In the genomic region with DNA sequence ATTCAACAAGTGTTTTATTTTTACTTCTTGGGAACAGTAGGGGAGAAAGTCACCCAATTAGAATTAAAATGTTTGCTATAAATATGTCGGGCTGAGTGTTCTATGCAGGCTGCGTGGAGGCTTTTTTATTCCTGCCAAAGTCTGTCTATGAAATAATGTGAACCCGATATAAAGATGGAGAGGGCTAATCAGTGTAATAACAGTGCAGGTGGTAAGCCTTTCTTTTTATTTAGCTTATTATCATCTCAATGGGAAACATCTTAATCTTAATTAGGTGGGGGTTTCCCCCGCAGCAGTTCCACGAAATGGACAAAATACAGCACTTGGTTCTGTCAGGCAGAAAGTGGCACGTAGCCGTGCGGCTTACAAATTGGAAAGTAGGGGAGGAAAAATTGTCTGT, we compare ENCODE assay signal across 19 mouse cellular contexts. TPM values are rescaled to one million over a fixed set of nuclear protein-coding genes. Genes with fewer than 3 reads are reported as not detected.
DNase-seq lines count a peak whose midpoint lies in the region; ATAC-seq and TF ChIP-seq lines count a peak whose summit lies in the region.
"Had no signal": no experiment of that assay in that cellular context is flagged by ENCODE, and none has a peak within 500 bp of the region (broad histone marks: within the 10 kb centered on the region; RNA-seq: fewer than 3 reads in every experiment).

No protein-coding gene starts in this region.

- no peak overlapping the region for H3K9ac ChIP-seq in forebrain, embryonic 14.5 days (ENCODE audit: low read length)
- H3K9ac ChIP-seq in forebrain, embryonic 11.5 days (ENCODE audit: low read length), result no peak overlapping the region
- H3K9ac ChIP-seq in midbrain, embryonic 11.5 days (ENCODE audit: low read length), result no peak overlapping the region
- no peak overlapping the region for H3K9ac ChIP-seq in midbrain, embryonic 15.5 days
- H3K9ac ChIP-seq in forebrain, postnatal 0 days, result no peak overlapping the region
- H3K9ac ChIP-seq: embryonic facial prominence, embryonic 12.5 days had no signal

- TF ChIP-seq POLR2A in brain, embryonic 14.5 days (IDR thresholded peaks at IDR 0.05; ENCODE audit: borderline replicate concordance, extremely low read depth, insufficient read depth, insufficient read length, poor library complexity, severe bottlenecking), result no peak

- peak; percentile 45 for ATAC-seq in forebrain, embryonic 14.5 days
- no peak for ATAC-seq in forebrain, embryonic 11.5 days (replicated peaks; ENCODE audit: low FRiP score)
- ATAC-seq in midbrain, embryonic 11.5 days (ENCODE audit: low FRiP score), result no peak
- ATAC-seq in midbrain, embryonic 15.5 days (replicated peaks), result no peak
- peak; percentile 40; the same call in 1 of the 2 replicates for ATAC-seq in forebrain, postnatal 0 days

- DNase-seq in forebrain, embryonic 14.5 days (ENCODE audit: low spot score), result peak; percentile 73
- no peak for DNase-seq in forebrain, embryonic 11.5 days (ENCODE audit: low spot score)
- DNase-seq in midbrain, embryonic 11.5 days (ENCODE audit: low spot score, missing footprints), result peak; percentile 23
- DNase-seq in brain, embryonic 14.5 days (ENCODE audit: low read depth), result peak; percentile 80
- peak; percentile 34 for DNase-seq in forebrain, postnatal 0 days
- DNase-seq in kidney, postnatal 36 days, result no peak
- DNase-seq in embryo, embryonic 11 days, result no peak
- DNase-seq: adrenal gland, adult 2 months; adrenal gland, postnatal 10 days; adrenal gland, postnatal 25 days; cerebellum, adult 11 months; cerebellum, adult 18-20 months; cerebellum, adult 8-10 months; cerebellum, adult 9-11 months; cerebellum, postnatal 14 days; cerebellum, postnatal 36 days had no signal

- no peak overlapping the region for H3K4me2 ChIP-seq in forebrain, embryonic 14.5 days (ENCODE audit: low read length)
- no peak overlapping the region for H3K4me2 ChIP-seq in forebrain, embryonic 11.5 days (ENCODE audit: low read depth, low read length, severe bottlenecking)
- H3K4me2 ChIP-seq in midbrain, embryonic 11.5 days, result no peak overlapping the region
- no peak overlapping the region for H3K4me2 ChIP-seq in midbrain, embryonic 15.5 days
- H3K4me2 ChIP-seq in forebrain, postnatal 0 days (ENCODE audit: low read depth), result no peak overlapping the region
- H3K4me2 ChIP-seq: embryonic facial prominence, embryonic 12.5 days had no signal

- H3K27ac ChIP-seq in forebrain, embryonic 14.5 days (ENCODE audit: low read depth, low read length), result no peak overlapping the region
- H3K27ac ChIP-seq in forebrain, embryonic 11.5 days (ENCODE audit: low read depth, low read length), result no peak overlapping the region
- no peak overlapping the region for H3K27ac ChIP-seq in midbrain, embryonic 11.5 days (ENCODE audit: low read depth, low read length)
- H3K27ac ChIP-seq in midbrain, embryonic 15.5 days, result no peak overlapping the region
- no peak overlapping the region for H3K27ac ChIP-seq in forebrain, postnatal 0 days (ENCODE audit: low read depth, low read length)
- H3K27ac ChIP-seq: embryonic facial prominence, embryonic 10.5 days; embryonic facial prominence, embryonic 12.5 days had no signal

- 3% methylated on average over 8 of the region's 8 CpGs for WGBS in forebrain, embryonic 14.5 days
- WGBS in forebrain, embryonic 11.5 days, result 37% methylated on average over 8 of the region's 8 CpGs
- 67% methylated on average over 8 of the region's 8 CpGs for WGBS in midbrain, embryonic 11.5 days
- 40% methylated on average over 8 of the region's 8 CpGs for WGBS in midbrain, embryonic 15.5 days
- WGBS in forebrain, postnatal 0 days, result 14% methylated on average over 8 of the region's 8 CpGs

- no peaks in the 10 kb centered on the region for H3K36me3 ChIP-seq in forebrain, embryonic 14.5 days (ENCODE audit: control insufficient read depth, insufficient read depth, low read length)
- H3K36me3 ChIP-seq in forebrain, embryonic 11.5 days (ENCODE audit: control insufficient read depth, insufficient read depth, low read length), result no peaks in the 10 kb centered on the region
- H3K36me3 ChIP-seq in midbrain, embryonic 11.5 days (ENCODE audit: control insufficient read depth, insufficient read depth, low read length), result no peaks in the 10 kb centered on the region
- H3K36me3 ChIP-seq in midbrain, embryonic 15.5 days (replicated peaks), result no peaks in the 10 kb centered on the region
- no peaks in the 10 kb centered on the region for H3K36me3 ChIP-seq in forebrain, postnatal 0 days (ENCODE audit: insufficient read depth)
- H3K36me3 ChIP-seq: embryonic facial prominence, embryonic 10.5 days; embryonic facial prominence, embryonic 12.5 days had no signal

- H3K9me3 ChIP-seq in forebrain, embryonic 14.5 days (replicated peaks; ENCODE audit: control insufficient read depth, low read length), result no peaks in the 10 kb centered on the region
- H3K9me3 ChIP-seq in forebrain, embryonic 11.5 days (ENCODE audit: control insufficient read depth, low read length), result no peaks in the 10 kb centered on the region
- H3K9me3 ChIP-seq in midbrain, embryonic 11.5 days (ENCODE audit: control insufficient read depth, low read length), result no peaks in the 10 kb centered on the region
- no peaks in the 10 kb centered on the region for H3K9me3 ChIP-seq in midbrain, embryonic 15.5 days
- no peaks in the 10 kb centered on the region for H3K9me3 ChIP-seq in forebrain, postnatal 0 days (ENCODE audit: low read length)
- H3K9me3 ChIP-seq: embryonic facial prominence, embryonic 10.5 days; embryonic facial prominence, embryonic 12.5 days had no signal

- no peak for TF ChIP-seq CTCF in brain, embryonic 14.5 days (IDR thresholded peaks at IDR 0.05; ENCODE audit: borderline replicate concordance, extremely low read depth, insufficient read depth, insufficient read length)
- no peak for TF ChIP-seq CTCF in forebrain, postnatal 0 days (IDR thresholded peaks at IDR 0.05; ENCODE audit: low read depth)

- 0 out of 2 replicates have a peak, but pooled peaks cover 3% of the 10 kb centered on the region for H3K27me3 ChIP-seq in forebrain, embryonic 14.5 days (replicated peaks; ENCODE audit: control insufficient read depth, insufficient read depth, low read length)
- no peaks in the 10 kb centered on the region for H3K27me3 ChIP-seq in forebrain, embryonic 11.5 days (ENCODE audit: control insufficient read depth, insufficient read depth, low read length)
- no peaks in the 10 kb centered on the region for H3K27me3 ChIP-seq in midbrain, embryonic 11.5 days (ENCODE audit: control insufficient read depth, insufficient read depth, low read length)
- no peaks in the 10 kb centered on the region; the same call in 1 of the 2 replicates for H3K27me3 ChIP-seq in midbrain, embryonic 15.5 days (replicated peaks)
- H3K27me3 ChIP-seq in forebrain, postnatal 0 days (ENCODE audit: insufficient read depth, low read length), result no peaks in the 10 kb centered on the region
- H3K27me3 ChIP-seq: embryonic facial prominence, embryonic 12.5 days had no signal

- H3K4me1 ChIP-seq in forebrain, embryonic 14.5 days (ENCODE audit: control insufficient read depth, insufficient read depth, low read length), result peaks cover 27% of the 10 kb centered on the region
- peaks cover 14% of the 10 kb centered on the region for H3K4me1 ChIP-seq in forebrain, embryonic 11.5 days (replicated peaks; ENCODE audit: control insufficient read depth, insufficient read depth, low read length)
- peaks cover 11% of the 10 kb centered on the region for H3K4me1 ChIP-seq in midbrain, embryonic 11.5 days (ENCODE audit: control insufficient read depth, insufficient read depth, low read length)
- H3K4me1 ChIP-seq in midbrain, embryonic 15.5 days, result peaks cover 19% of the 10 kb centered on the region
- H3K4me1 ChIP-seq in forebrain, postnatal 0 days (ENCODE audit: insufficient read depth), result peaks cover 10% of the 10 kb centered on the region
- H3K4me1 ChIP-seq: embryonic facial prominence, embryonic 12.5 days had no signal

- H3K4me3 ChIP-seq in forebrain, embryonic 14.5 days (ENCODE audit: low read depth, low read length), result no peak overlapping the region
- no peak overlapping the region for H3K4me3 ChIP-seq in forebrain, embryonic 11.5 days (ENCODE audit: low read depth, low read length)
- H3K4me3 ChIP-seq in midbrain, embryonic 11.5 days (ENCODE audit: low read depth, low read length), result no peak overlapping the region
- H3K4me3 ChIP-seq in midbrain, embryonic 15.5 days, result no peak overlapping the region
- no peak overlapping the region for H3K4me3 ChIP-seq in forebrain, postnatal 0 days (ENCODE audit: low read depth, low read length)
- H3K4me3 ChIP-seq: embryonic facial prominence, embryonic 10.5 days; embryonic facial prominence, embryonic 12.5 days had no signal

RNA-seq across cellular contexts. Expression of a gene that starts 45.7 kb away (rescaled TPM):
- 23.9 and 25.6 TPM in 2 replicates for polyA plus RNA-seq in forebrain, embryonic 14.5 days (2014; fragmentation: Nextera tagmentation; extraction: Ambion mirVana)
- 14.1 and 15.4 TPM in 2 replicates for polyA plus RNA-seq in forebrain, embryonic 11.5 days (2014; fragmentation: Nextera tagmentation; extraction: Ambion mirVana)
- polyA plus RNA-seq in midbrain, embryonic 11.5 days (2014; fragmentation: Nextera tagmentation; extraction: Ambion mirVana), result 20.5 and 25.4 TPM in 2 replicates
- 24.1 and 24.2 TPM in 2 replicates for polyA plus RNA-seq in midbrain, embryonic 15.5 days (2015; fragmentation: Nextera tagmentation; extraction: Ambion mirVana)
- polyA plus RNA-seq in brain, embryonic 14.5 days (2012; rRNA removed), result 11.8 and 13.6 TPM in 2 replicates
- total RNA-seq in forebrain, postnatal 0 days (2014; rRNA removed), result 16.6 and 18.3 TPM in 2 replicates
- 16.9 and 23.8 TPM in 2 replicates for polyA plus RNA-seq in forebrain, postnatal 0 days (2015; fragmentation: Nextera tagmentation; extraction: Ambion mirVana)

Comparison
In these comparisons a context has a peak if more than half of its experiments do, and no peak if none do; other contexts are left out.
1. ATAC-seq: peak in forebrain, embryonic 14.5 days (single experiment) and forebrain, postnatal 0 days (single experiment); none in forebrain, embryonic 11.5 days (single experiment), midbrain, embryonic 11.5 days (single experiment) and midbrain, embryonic 15.5 days (single experiment).
2. DNase-seq: peak in forebrain, embryonic 14.5 days (single experiment), midbrain, embryonic 11.5 days (single experiment), brain, embryonic 14.5 days (single experiment) and forebrain, postnatal 0 days (single experiment); none in forebrain, embryonic 11.5 days (single experiment), kidney, postnatal 36 days (0 of 2) and embryo, embryonic 11 days (single experiment).